Mouse (Mus musculus) cerebellum, adult 9-11 months (tissue): ENCODE data around the gene Gm10024.
"Not testable (repeated sequence)": the region's sequence is repeated elsewhere in the genome, so short reads cannot be mapped to it uniquely, and the experiment has no call there.

Experiments
- DNase-seq: peaks from one replicate; pipeline ENCODE4 v3.0.0; 2022

The Gm10024 gene

GRCm38 (mm10) chr10:77711157-77711556 lies at the start of gene Gm10024:
Gm10024 (plus strand) TSS chr10:77711457.
- not testable (repeated sequence) for DNase-seq

- DNase-seq = no peak
Measured at GRCm38 (mm10) chr10:77663949-77664665, 47.1 kb upstream of the Gm10024 start.

GRCm38 (mm10) chr10:77666342-77666741 lies 44.9 kb upstream of the Gm10024 start:
- no peak for DNase-seq

GRCm38 (mm10) chr10:77667402-77667801 lies 43.9 kb upstream of the Gm10024 start:
- no peak for DNase-seq

- no peak for DNase-seq
Measured at GRCm38 (mm10) chr10:77670710-77671109, 40.5 kb upstream of the Gm10024 start.

GRCm38 (mm10) chr10:77671519-77671918 lies 39.7 kb upstream of the Gm10024 start:
- DNase-seq = no peak

GRCm38 (mm10) chr10:77673765-77674164 lies 37.5 kb upstream of the Gm10024 start:
- no peak for DNase-seq

- no peak for DNase-seq
Measured at GRCm38 (mm10) chr10:77677562-77677961, 33.7 kb upstream of the Gm10024 start.

- no peak for DNase-seq
Measured at GRCm38 (mm10) chr10:77682994-77683393, 28.3 kb upstream of the Gm10024 start.

- no peak for DNase-seq
Measured at GRCm38 (mm10) chr10:77684181-77684580, 27.1 kb upstream of the Gm10024 start.

GRCm38 (mm10) chr10:77685895-77686664 lies 25.2 kb upstream of the Gm10024 start, which contains the start of gene Tspear:
Tspear (plus strand) TSS chr10:77686569.
- DNase-seq = no peak

- DNase-seq = no peak
Measured at GRCm38 (mm10) chr10:77687021-77687420, 24.2 kb upstream of the Gm10024 start.

- not testable (repeated sequence) for DNase-seq
Measured at GRCm38 (mm10) chr10:77690356-77690807, 20.9 kb upstream of the Gm10024 start, which contains the start of gene Gm19402. Gm19402 (minus strand) TSS chr10:77690757.

- DNase-seq = no peak
Measured at GRCm38 (mm10) chr10:77697133-77697532, 14.1 kb upstream of the Gm10024 start, which contains the start of gene Gm9508. Gm9508 (minus strand) TSS chr10:77697233.

- no peak for DNase-seq
Measured at GRCm38 (mm10) chr10:77706326-77706725, 4.9 kb upstream of the Gm10024 start, which contains the start of gene Gm10272. Gm10272 (plus strand) TSS chr10:77706626.

- no peak for DNase-seq
Measured at GRCm38 (mm10) chr10:77709831-77710230, 1.4 kb upstream of the Gm10024 start.

GRCm38 (mm10) chr10:77713734-77714133 lies 2.5 kb downstream of the Gm10024 start:
- DNase-seq = no peak

GRCm38 (mm10) chr10:77715507-77715906 lies 4.2 kb downstream of the Gm10024 start, which contains the start of gene Gm10142:
Gm10142 (plus strand) TSS chr10:77715807.
- DNase-seq = no peak

- not testable (repeated sequence) for DNase-seq
Measured at GRCm38 (mm10) chr10:77720299-77720698, 9.0 kb downstream of the Gm10024 start, which contains the start of gene Krtap12-1. Krtap12-1 (plus strand) TSS chr10:77720599.

GRCm38 (mm10) chr10:77724855-77725254 lies 13.6 kb downstream of the Gm10024 start:
- DNase-seq = no peak

GRCm38 (mm10) chr10:77726186-77726585 lies 14.9 kb downstream of the Gm10024 start, which contains the start of gene Gm10100:
Gm10100 (plus strand) TSS chr10:77726486.
- DNase-seq = peak; percentile 7

GRCm38 (mm10) chr10:77728280-77728679 lies 17.0 kb downstream of the Gm10024 start:
- DNase-seq = no peak

GRCm38 (mm10) chr10:77729241-77729640 lies 18.0 kb downstream of the Gm10024 start:
- DNase-seq = no peak
